Mouse (Mus musculus): ENCODE measurements around the gene Cnnm1. TPM values are rescaled to one million over a fixed set of nuclear protein-coding genes. Genes with fewer than 3 reads are reported as not detected.

Cnnm1 gene
- total RNA-seq, 2 experiments from 2014 or later, result 0.07 TPM

- intact Hi-C loops (cut with DNase I), result no loop called here
- no peak for DNase-seq
Observed at GRCm38 (mm10) chr19:43528056-43528587, 87.9 kb downstream of the Cnnm1 start.

- intact Hi-C loops (cut with DNase I), result loop anchor here (5.0 kb wide), 3 partner anchors 42 to 127 kb away; no protein-coding TSS in a partner anchor
- peak; percentile 68 to 79 for DNase-seq
Observed at GRCm38 (mm10) chr19:43530197-43530770, 90.0 kb downstream of the Cnnm1 start.

DNA sequence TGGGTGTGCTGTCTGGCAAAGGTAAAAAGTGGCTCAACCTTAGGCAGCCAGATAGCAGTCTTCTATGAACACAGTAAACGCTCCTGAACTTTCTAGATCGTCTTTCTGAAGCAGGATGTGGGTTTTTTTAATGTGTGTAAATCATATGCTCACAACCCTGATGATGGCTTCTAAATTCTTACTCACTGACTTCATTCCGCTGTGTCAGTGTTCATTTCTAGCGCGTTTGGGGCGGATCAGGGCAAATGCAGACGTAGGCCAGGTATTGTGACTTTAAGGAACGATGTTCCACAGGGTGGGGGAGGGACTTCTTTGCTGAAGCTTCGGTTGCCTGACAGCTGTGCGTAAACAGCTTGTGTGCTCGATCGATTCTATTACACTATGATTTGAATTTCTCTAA, 90.7 kb downstream of the Cnnm1 start:
- DNase-seq, result no peak
- intact Hi-C loops (cut with DNase I), result loop anchor here (5.0 kb wide), 3 partner anchors 41 to 126 kb away; no protein-coding TSS in a partner anchor

GRCm38 (mm10) chr19:43535372-43535771, 95.1 kb downstream of the Cnnm1 start:
- DNase-seq, result no peak
- intact Hi-C loops (cut with DNase I), result no loop called here

DNA sequence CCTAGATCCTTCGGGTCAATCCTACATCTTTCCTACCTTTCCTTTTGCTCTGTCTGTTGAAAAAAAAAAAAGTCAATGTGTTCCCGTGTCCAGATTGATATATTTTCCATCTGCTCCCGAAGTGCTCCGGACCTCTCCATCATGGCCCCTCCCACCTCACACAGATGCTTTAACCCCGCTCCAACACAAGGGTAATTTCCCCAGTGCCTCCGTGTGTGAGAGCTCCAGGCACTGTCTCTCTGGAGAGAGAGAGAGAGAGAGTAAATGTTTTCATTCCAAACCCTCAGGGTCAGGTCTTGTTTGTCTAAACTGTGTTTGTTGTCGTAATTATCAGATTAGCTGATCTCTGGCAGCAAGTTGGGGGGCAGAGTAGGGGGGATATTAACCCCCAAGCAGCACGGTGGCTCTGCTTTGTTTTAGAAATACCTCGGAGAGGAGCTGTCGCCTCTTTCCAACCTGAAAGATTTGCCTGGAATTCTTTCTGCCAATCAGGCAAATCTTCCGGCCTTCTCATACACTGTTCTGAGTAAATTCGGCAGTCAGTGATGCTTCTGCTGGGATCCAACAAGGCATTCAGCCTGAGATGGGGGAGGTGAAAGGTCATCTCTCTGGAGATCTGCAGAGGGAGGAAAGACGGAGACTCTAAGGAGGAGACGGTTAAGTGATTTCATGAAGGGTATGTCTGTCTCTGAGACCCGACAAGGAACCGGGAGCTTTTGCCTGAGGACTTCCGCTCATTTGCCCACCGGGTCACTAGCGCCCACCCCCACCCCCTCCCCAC, 106.3 kb downstream of the Cnnm1 start:
- intact Hi-C loops (cut with DNase I), result no loop called here
- no peak for DNase-seq

Other genes with a start within 250 kb of the Cnnm1 start
- under 1 TPM; 0.22 to 0.44 TPM for gene Hpse2, start 52.1 kb upstream of the Cnnm1 start, total RNA-seq (2021)
- 100 to 1,000 TPM; 687 to 721 TPM for gene Got1, start 84.2 kb downstream of the Cnnm1 start, total RNA-seq (2021)
- gene Nkx2-3, start 171.9 kb downstream of the Cnnm1 start, total RNA-seq (2021), result not detected
- gene Slc25a28, start 234.4 kb downstream of the Cnnm1 start, total RNA-seq (2021), result 10 to 100 TPM; 21.6 to 25.4 TPM
- gene Entpd7, start 249.2 kb downstream of the Cnnm1 start, total RNA-seq (2021), result 1 to 10 TPM; 4.6 to 4.8 TPM